Mouse (Mus musculus) stomach, embryonic 15.5 days (tissue): ENCODE data around the gene Teddm2. TPM values are rescaled to one million over a fixed set of nuclear protein-coding genes. Genes with fewer than 3 reads are reported as not detected.
A peak's percentile ranks its signal among the peaks of the same experiment; 100 is the strongest.
"Not testable (repeated sequence)": the region's sequence is repeated elsewhere in the genome, so short reads cannot be mapped to it uniquely, and the experiment has no call there.

Experiments used
- ATAC-seq: fragments of 200-750 bp; cut with Nextera tagmentation; 2 replicates; pipeline ENCODE4 v1.8.0; 2017; ENCODE audit warnings: low read depth, moderate number of reproducible peaks, moderate TSS enrichment; ENCODE audit not compliant: insufficient read depth, low FRiP score
- H3K27ac ChIP-seq: fragments of 300-500 bp; sonication (generic); 2 replicates; pipeline ENCODE4 v1.5.1; 2015; ENCODE audit warnings: mild to moderate bottlenecking, inconsistent platforms
- H3K27me3 ChIP-seq: fragments of 300-500 bp; sonication (generic); replicated peaks from 2 replicates; pipeline ENCODE4 v1.6.1; 2015; ENCODE audit warnings: inconsistent platforms
- H3K36me3 ChIP-seq: fragments of 300-500 bp; sonication (generic); 2 replicates; pipeline ENCODE4 v1.6.1; 2015; ENCODE audit warnings: inconsistent platforms
- H3K4me1 ChIP-seq: fragments of 300-500 bp; sonication (generic); 2 replicates; pipeline ENCODE4 v1.6.1; 2015; ENCODE audit warnings: inconsistent platforms
- H3K4me2 ChIP-seq: fragments of 300-500 bp; sonication (generic); 2 replicates; pipeline ENCODE4 v1.6.1; 2015; ENCODE audit warnings: mild to moderate bottlenecking, inconsistent platforms
- H3K4me3 ChIP-seq: fragments of 300-500 bp; sonication (generic); replicated peaks from 2 replicates; pipeline ENCODE4 v1.5.1; 2015; ENCODE audit warnings: inconsistent platforms
- H3K9ac ChIP-seq: fragments of 300-500 bp; sonication (generic); 2 replicates; pipeline ENCODE4 v1.6.1; 2015; ENCODE audit warnings: inconsistent platforms
- H3K9me3 ChIP-seq: fragments of 300-500 bp; sonication (generic); 2 replicates; pipeline ENCODE4 v1.6.1; 2016; ENCODE audit warnings: inconsistent platforms
- WGBS: fragments of 180-500 bp; shearing (Covaris S2); methylation state at CpG from one replicate; pipeline ENCODE4 v1.1.7; 2015; 5-methylcytosine and 5-hydroxymethylcytosine counted together
- polyA plus RNA-seq: library from polyadenylated mRNA; unstranded; fragments of >200 nt; fragmentation: Nextera tagmentation; extraction: Ambion mirVana; gene quantifications from 2 replicates; pipeline ENCODE4 v1.2.1, GENCODE M21; 2015

The Teddm2 gene
- polyA plus RNA-seq, 1 experiment from 2014 or later: 0.64 TPM

DNA sequence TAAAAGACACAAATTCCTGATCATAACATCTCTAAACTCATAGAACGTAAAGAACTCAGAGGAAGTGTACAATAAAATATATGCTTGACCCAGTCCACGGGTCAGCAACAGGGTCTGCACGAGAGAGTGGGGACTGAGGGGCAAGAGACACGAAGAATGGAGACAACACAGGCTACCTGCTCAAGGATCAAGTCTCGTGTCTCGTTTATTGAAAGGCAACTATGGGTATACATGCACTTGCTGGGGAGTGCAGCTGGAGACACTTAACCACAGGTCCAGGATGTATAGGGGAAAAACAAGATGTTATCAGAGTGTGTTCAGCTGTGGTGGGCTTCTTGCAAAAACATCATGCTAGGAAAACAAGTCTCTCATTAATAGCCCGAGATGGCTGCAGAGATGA, 47.3 kb downstream of the Teddm2 start:
- not testable (repeated sequence) for H3K9me3 ChIP-seq, H3K27ac ChIP-seq, H3K4me2 ChIP-seq, H3K36me3 ChIP-seq, H3K9ac ChIP-seq, H3K27me3 ChIP-seq, H3K4me3 ChIP-seq, H3K4me1 ChIP-seq, ATAC-seq
- 61% methylated on average over 7 of the region's 7 CpGs for WGBS

- H3K27me3 ChIP-seq: no peaks in the 10 kb centered on the region
- no peaks in the 10 kb centered on the region for H3K4me1 ChIP-seq
- no peak overlapping the region for H3K4me3 ChIP-seq
- H3K27ac ChIP-seq: no peak overlapping the region
- WGBS: 28% methylated on average over 6 of the region's 6 CpGs
- H3K36me3 ChIP-seq: no peaks in the 10 kb centered on the region
- no peak overlapping the region for H3K9ac ChIP-seq
- no peak for ATAC-seq
- H3K4me2 ChIP-seq: no peak overlapping the region
- no peaks in the 10 kb centered on the region for H3K9me3 ChIP-seq
These were observed 53.2 kb downstream of the Teddm2 start for GRCm38 (mm10) chr1:153846867-153847266.

GRCm38 (mm10) chr1:153846420-153846819, 53.6 kb downstream of the Teddm2 start:
- no peak for ATAC-seq
- no peak overlapping the region for H3K27ac ChIP-seq
- no peaks in the 10 kb centered on the region for H3K9me3 ChIP-seq
- no peak overlapping the region for H3K4me3 ChIP-seq
- H3K4me2 ChIP-seq: no peak overlapping the region
- H3K27me3 ChIP-seq: no peaks in the 10 kb centered on the region
- no peaks in the 10 kb centered on the region for H3K4me1 ChIP-seq
- WGBS: 86% methylated on average over 7 of the region's 7 CpGs
- H3K9ac ChIP-seq: no peak overlapping the region
- H3K36me3 ChIP-seq: no peaks in the 10 kb centered on the region

GRCm38 (mm10) chr1:153844042-153844441, 56.0 kb downstream of the Teddm2 start, which contains the start of gene Rgsl1:
Gene Rgsl1 (minus strand): TSS chr1:153844142.
- Histone ChIP-seq H3K4me3 (no peak within 1 kb of the TSS), H3K27me3 (no peaks in the 10 kb centered on the region), H3K4me2 (no peak within 1 kb of the TSS), H3K9me3 (no peaks in the 10 kb centered on the region), H3K36me3 (no peaks in the 10 kb centered on the region), H3K4me1 (no peaks in the 10 kb centered on the region), H3K9ac (no peak within 1 kb of the TSS), H3K27ac (no peak within 1 kb of the TSS)
- WGBS: 95% methylated on average over 8 of the region's 8 CpGs
- no peak for ATAC-seq

DNA sequence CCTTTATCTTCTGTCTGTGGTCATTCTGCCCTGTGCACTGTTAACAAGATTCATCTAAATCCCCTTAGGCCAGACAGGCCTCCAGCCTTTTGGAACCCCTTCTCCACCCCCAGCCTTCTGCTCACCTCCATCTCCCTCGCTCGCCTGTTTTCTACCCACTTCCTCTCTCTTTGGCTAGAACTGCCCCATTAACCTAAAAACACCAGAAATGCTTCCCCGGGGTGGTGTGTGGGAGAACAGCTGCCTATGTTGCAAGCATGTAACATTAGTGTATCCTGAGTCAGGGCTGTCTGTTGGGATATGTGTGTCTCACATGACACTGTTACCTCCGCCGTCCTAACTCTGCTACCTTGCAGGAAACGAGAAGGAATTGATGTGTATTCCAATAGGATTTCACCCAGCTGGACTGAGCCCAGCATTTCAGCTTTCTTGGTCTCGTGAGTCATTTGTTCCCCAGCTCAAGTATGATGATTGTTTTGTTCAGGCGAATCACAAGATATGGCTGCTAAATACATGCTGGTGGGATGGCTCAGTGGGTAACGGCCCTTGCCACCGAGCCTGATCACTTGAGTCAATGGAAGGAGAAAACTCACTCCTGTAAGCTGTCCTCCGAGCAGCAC, 57.8 kb downstream of the Teddm2 start:
- no peaks in the 10 kb centered on the region for H3K36me3 ChIP-seq
- no peak overlapping the region for H3K4me2 ChIP-seq
- H3K4me1 ChIP-seq: no peaks in the 10 kb centered on the region
- H3K27me3 ChIP-seq: no peaks in the 10 kb centered on the region
- no peak overlapping the region for H3K9ac ChIP-seq
- no peak for ATAC-seq
- H3K9me3 ChIP-seq: no peaks in the 10 kb centered on the region
- H3K27ac ChIP-seq: no peak overlapping the region
- H3K4me3 ChIP-seq: no peak overlapping the region
- WGBS: 83% methylated on average over 11 of the region's 11 CpGs

DNA sequence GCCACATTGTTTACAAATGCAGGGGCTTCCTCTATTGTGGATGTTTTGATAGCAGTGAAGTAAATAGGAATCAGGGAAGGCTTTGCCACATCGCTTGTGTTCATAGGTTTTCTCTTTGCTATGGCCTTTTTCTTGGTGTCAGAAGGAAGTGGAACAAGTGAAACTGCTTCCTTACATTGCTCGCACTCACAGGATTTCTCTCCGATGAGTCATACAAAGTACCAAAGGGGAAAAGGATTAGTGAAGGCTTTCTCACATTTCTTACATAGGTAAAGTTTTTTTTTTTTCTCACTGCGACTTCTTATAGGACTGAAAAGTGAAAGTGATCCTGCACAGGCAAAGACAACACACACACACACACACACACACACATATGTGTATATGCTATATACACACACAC, 64.0 kb downstream of the Teddm2 start:
- H3K36me3 ChIP-seq: no peaks in the 10 kb centered on the region
- no peak for ATAC-seq
- H3K4me3 ChIP-seq: no peak overlapping the region
- 55% methylated on average over 4 of the region's 4 CpGs for WGBS
- H3K4me1 ChIP-seq: no peaks in the 10 kb centered on the region
- H3K9me3 ChIP-seq: no peaks in the 10 kb centered on the region
- no peak overlapping the region for H3K4me2 ChIP-seq
- H3K9ac ChIP-seq: no peak overlapping the region
- H3K27ac ChIP-seq: no peak overlapping the region
- H3K27me3 ChIP-seq: no peaks in the 10 kb centered on the region

- no peaks in the 10 kb centered on the region for H3K9me3 ChIP-seq
- no peak overlapping the region for H3K9ac ChIP-seq
- H3K4me2 ChIP-seq: no peak overlapping the region
- H3K4me3 ChIP-seq: no peak overlapping the region
- no peaks in the 10 kb centered on the region for H3K36me3 ChIP-seq
- H3K27me3 ChIP-seq: no peaks in the 10 kb centered on the region
- H3K27ac ChIP-seq: no peak overlapping the region
- WGBS: 72% methylated on average over 4 of the region's 4 CpGs
- no peak for ATAC-seq
- H3K4me1 ChIP-seq: no peaks in the 10 kb centered on the region
These were observed 69.3 kb downstream of the Teddm2 start for GRCm38 (mm10) chr1:153830746-153831145.

GRCm38 (mm10) chr1:153820216-153820615, 79.8 kb downstream of the Teddm2 start:
- no peak overlapping the region for H3K4me2 ChIP-seq
- no peaks in the 10 kb centered on the region for H3K36me3 ChIP-seq
- no peaks in the 10 kb centered on the region for H3K9me3 ChIP-seq
- no peak overlapping the region for H3K9ac ChIP-seq
- H3K4me3 ChIP-seq: no peak overlapping the region
- WGBS: 84% methylated on average over 3 of the region's 3 CpGs
- ATAC-seq: no peak
- no peak overlapping the region for H3K27ac ChIP-seq
- H3K4me1 ChIP-seq: no peaks in the 10 kb centered on the region
- no peaks in the 10 kb centered on the region for H3K27me3 ChIP-seq

GRCm38 (mm10) chr1:153814278-153814677, 85.8 kb downstream of the Teddm2 start:
- ATAC-seq: no peak
- H3K27me3 ChIP-seq: no peaks in the 10 kb centered on the region
- no peak overlapping the region for H3K4me3 ChIP-seq
- no peaks in the 10 kb centered on the region for H3K4me1 ChIP-seq
- 18% methylated on average over 2 of the region's 2 CpGs for WGBS
- no peak overlapping the region for H3K27ac ChIP-seq
- H3K4me2 ChIP-seq: no peak overlapping the region
- no peaks in the 10 kb centered on the region for H3K36me3 ChIP-seq
- no peak overlapping the region for H3K9ac ChIP-seq
- H3K9me3 ChIP-seq: no peaks in the 10 kb centered on the region

GRCm38 (mm10) chr1:153807390-153807993, 92.5 kb downstream of the Teddm2 start:
- 45% methylated on average over 13 of the region's 13 CpGs for WGBS
- Histone ChIP-seq H3K9me3 (no peaks in the 10 kb centered on the region), H3K4me2 (0 out of 2 replicates have a peak overlapping the region, but pooled peaks have one; percentile 23), H3K9ac (no peak overlapping the region), H3K36me3 (no peaks in the 10 kb centered on the region), H3K4me1 (no peaks in the 10 kb centered on the region), H3K4me3 (no peak overlapping the region), H3K27me3 (no peaks in the 10 kb centered on the region), H3K27ac (no peak overlapping the region)
- ATAC-seq: no peak

- Histone ChIP-seq H3K27me3 (no peaks in the 10 kb centered on the region), H3K9me3 (no peaks in the 10 kb centered on the region), H3K9ac (no peak overlapping the region), H3K27ac (no peak overlapping the region), H3K36me3 (no peaks in the 10 kb centered on the region), H3K4me3 (no peak overlapping the region), H3K4me2 (no peak overlapping the region), H3K4me1 (no peaks in the 10 kb centered on the region)
- WGBS: 70% methylated on average over 8 of the region's 8 CpGs
- no peak for ATAC-seq
These were observed 96.5 kb downstream of the Teddm2 start for GRCm38 (mm10) chr1:153803530-153803929.

GRCm38 (mm10) chr1:153802691-153803090, 97.3 kb downstream of the Teddm2 start:
- no peaks in the 10 kb centered on the region for H3K4me1 ChIP-seq
- no peak overlapping the region for H3K27ac ChIP-seq
- no peaks in the 10 kb centered on the region for H3K36me3 ChIP-seq
- no peak for ATAC-seq
- H3K4me2 ChIP-seq: no peak overlapping the region
- H3K9me3 ChIP-seq: no peaks in the 10 kb centered on the region
- H3K9ac ChIP-seq: no peak overlapping the region
- 72% methylated on average over 7 of the region's 7 CpGs for WGBS
- H3K27me3 ChIP-seq: no peaks in the 10 kb centered on the region
- H3K4me3 ChIP-seq: no peak overlapping the region
